Mouse (Mus musculus): Measurements from ENCODE around the gene Rec8. TPM values are rescaled to one million over a fixed set of nuclear protein-coding genes. Genes with fewer than 3 reads are reported as not detected.

The Rec8 gene
- polyA plus RNA-seq, 1 experiment from 2014 or later, result 6.2 TPM

DNA sequence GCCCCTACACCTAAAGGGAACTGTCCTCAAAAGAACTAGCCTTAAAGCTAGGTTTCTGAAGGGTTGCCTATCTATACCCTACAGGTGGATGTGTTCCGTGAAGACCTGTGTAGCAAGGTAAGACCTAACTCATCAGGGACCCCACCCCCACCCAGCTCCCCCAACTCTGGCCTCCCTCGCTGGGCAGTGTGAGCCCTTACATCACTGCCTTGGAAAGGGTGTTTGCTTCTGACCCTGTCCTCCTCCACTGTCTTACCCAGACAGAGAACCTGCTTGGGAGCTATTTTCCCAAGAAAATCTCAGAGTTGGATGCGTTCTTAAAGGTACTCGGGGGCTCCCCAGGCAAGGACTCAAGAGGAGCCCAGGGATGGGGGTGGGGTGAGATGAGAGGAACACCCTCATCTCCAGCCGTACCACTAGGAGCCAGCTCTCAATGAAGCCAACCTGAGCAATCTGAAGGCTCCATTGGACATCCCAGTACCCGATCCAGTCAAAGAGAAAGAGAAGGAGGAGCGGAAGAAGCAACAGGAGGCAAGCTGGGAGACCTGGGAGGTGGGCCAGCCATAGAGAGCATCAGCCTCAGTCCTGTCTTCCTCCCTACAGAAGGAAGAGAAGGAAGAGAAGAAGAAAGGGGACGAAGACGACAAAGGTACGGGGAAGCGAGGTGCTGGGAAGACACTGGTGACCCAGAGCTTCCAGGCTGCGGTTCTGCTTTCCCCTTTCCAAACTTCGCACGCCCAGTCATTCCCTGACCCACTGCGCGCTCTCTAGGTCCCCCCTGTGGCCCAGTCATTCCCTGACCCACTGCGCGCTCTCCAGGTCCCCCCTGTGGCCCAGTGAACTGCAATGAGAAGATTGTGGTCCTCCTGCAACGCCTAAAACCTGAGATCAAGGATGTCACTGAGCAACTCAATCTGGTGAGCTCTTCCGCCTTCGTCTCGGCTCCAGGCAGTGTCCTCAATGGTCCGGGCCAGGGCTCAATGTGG, 38.0 kb upstream of the Rec8 start:
- WGBS, result 86% methylated on average over 23 of the region's 23 CpGs
- H3K9me3 ChIP-seq (ENCODE audit: control insufficient read depth, low read length), result no peaks in the 10 kb centered on the region
- H3K36me3 ChIP-seq (ENCODE audit: control insufficient read depth, insufficient read depth, low read length), result peaks cover 23% of the 10 kb centered on the region
- H3K27me3 ChIP-seq (replicated peaks; ENCODE audit: control insufficient read depth, insufficient read depth, low read length), result peaks cover 6% of the 10 kb centered on the region; the same call in 1 of the 2 replicates
- DNase-seq (ENCODE audit: low spot score) (no peak), ATAC-seq (replicated peaks; ENCODE audit: low FRiP score, low TSS enrichment, low read depth) (no peak)
- no peak overlapping the region for H3K4me3 ChIP-seq (ENCODE audit: low read depth, low read length)
- peaks cover 12% of the 10 kb centered on the region for H3K4me1 ChIP-seq (replicated peaks; ENCODE audit: control insufficient read depth, insufficient read depth, low read length)
- no peak overlapping the region for H3K27ac ChIP-seq (ENCODE audit: low read depth)
- H3K9ac ChIP-seq (ENCODE audit: low read length), result no peak overlapping the region
- no peak overlapping the region for H3K4me2 ChIP-seq (ENCODE audit: low read length)

DNA sequence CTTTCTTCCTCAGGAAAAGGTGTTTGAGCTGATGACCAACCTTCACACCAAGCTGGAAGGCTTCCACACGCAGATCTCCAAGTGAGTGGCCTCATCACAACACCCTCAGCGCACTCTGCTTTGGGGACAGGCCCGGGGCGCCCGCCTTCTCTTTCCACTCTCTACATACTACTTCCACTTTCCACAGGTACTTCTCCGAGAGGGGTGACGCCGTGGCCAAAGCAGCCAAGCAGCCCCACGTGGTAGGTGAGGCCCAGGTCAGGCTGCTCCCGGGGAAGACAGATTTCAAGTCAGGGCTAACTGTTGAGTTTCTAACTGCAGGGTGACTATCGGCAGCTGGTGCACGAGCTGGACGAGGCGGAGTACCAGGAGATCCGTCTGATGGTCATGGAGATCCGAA, 37.1 kb upstream of the Rec8 start:
- H3K9me3 ChIP-seq (ENCODE audit: control insufficient read depth, low read length), result no peaks in the 10 kb centered on the region
- H3K27ac ChIP-seq (ENCODE audit: low read depth), result no peak overlapping the region
- H3K9ac ChIP-seq (ENCODE audit: low read length), result no peak overlapping the region
- no peak for ATAC-seq (replicated peaks; ENCODE audit: low FRiP score, low TSS enrichment, low read depth)
- 93% methylated on average over 16 of the region's 16 CpGs for WGBS
- H3K27me3 ChIP-seq (replicated peaks; ENCODE audit: control insufficient read depth, insufficient read depth, low read length), result peaks cover 6% of the 10 kb centered on the region; the same call in 1 of the 2 replicates
- no peak overlapping the region for H3K4me3 ChIP-seq (ENCODE audit: low read depth, low read length)
- no peak for DNase-seq (ENCODE audit: low spot score)
- peaks cover 16% of the 10 kb centered on the region for H3K4me1 ChIP-seq (replicated peaks; ENCODE audit: control insufficient read depth, insufficient read depth, low read length)
- H3K4me2 ChIP-seq (ENCODE audit: low read length), result no peak overlapping the region
- peaks cover 23% of the 10 kb centered on the region for H3K36me3 ChIP-seq (ENCODE audit: control insufficient read depth, insufficient read depth, low read length)

DNA sequence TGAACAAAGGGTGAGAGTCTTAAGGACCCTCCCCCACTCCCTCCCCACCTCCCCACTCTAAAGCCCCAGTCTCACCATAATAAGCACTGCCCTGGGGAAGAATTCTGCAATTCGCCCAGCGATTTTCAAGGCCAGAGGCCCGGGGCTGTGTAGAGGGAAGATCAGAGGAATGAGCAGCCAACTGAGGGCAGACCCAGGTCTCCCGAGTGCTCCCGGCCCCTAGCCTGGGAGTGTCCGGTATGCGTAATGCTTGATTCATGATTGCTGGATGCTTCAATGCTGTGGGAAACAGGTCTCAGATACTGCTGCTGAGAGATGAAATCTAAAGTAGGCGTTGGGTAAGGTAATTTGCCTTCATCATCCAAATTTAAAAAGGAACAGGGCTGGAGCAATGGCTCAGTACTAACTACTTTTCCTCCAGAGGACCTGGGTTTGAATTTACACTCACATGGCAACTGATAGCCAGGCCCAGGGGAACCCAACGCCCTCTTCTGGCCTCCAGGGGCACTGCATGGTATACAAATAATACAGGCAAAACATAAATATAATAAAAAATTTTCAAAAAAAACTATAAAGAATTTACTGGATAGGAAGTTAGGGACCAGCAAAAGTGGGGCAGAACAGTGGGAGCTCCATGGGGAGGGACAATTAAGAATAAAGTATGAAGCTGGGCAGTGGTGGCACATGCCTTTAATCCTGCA, 35.7 kb upstream of the Rec8 start:
- Histone ChIP-seq H3K9ac (ENCODE audit: low read length) (no peak overlapping the region), H3K27ac (ENCODE audit: low read depth) (no peak overlapping the region), H3K4me2 (ENCODE audit: low read length) (no peak overlapping the region), H3K4me1 (replicated peaks; ENCODE audit: control insufficient read depth, insufficient read depth, low read length) (peaks cover 16% of the 10 kb centered on the region), H3K27me3 (replicated peaks; ENCODE audit: control insufficient read depth, insufficient read depth, low read length) (peaks cover 6% of the 10 kb centered on the region; the same call in 1 of the 2 replicates), H3K9me3 (ENCODE audit: control insufficient read depth, low read length) (no peaks in the 10 kb centered on the region), H3K36me3 (ENCODE audit: control insufficient read depth, insufficient read depth, low read length) (peaks cover 25% of the 10 kb centered on the region), H3K4me3 (ENCODE audit: low read depth, low read length) (no peak overlapping the region)
- 75% methylated on average over 9 of the region's 9 CpGs for WGBS
- ATAC-seq (replicated peaks; ENCODE audit: low FRiP score, low TSS enrichment, low read depth) (no peak), DNase-seq (ENCODE audit: low spot score) (no peak)

DNA sequence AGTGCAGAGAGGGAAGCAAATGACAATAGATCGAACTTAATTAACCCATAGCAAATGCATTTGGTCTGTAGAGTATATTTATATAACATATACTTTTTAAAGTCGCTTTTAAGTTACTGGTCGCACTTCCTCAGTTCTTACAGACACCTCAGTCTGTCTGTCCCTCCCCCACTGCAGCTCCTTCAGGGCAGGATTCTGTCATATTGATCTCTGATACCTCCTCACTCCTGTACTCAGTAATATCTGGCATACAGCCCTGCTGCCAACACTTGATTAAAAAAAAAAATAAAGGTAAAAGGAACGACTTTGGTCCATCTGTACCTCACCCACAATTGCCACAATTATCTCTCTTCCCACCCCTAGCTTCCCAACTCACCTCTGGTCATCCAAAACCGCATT, 33.5 kb upstream of the Rec8 start:
- Histone ChIP-seq H3K4me1 (replicated peaks; ENCODE audit: control insufficient read depth, insufficient read depth, low read length) (0 out of 2 replicates have a peak, but pooled peaks cover 12% of the 10 kb centered on the region), H3K4me3 (ENCODE audit: low read depth, low read length) (peak overlapping the region; percentile 43), H3K9me3 (ENCODE audit: control insufficient read depth, low read length) (no peaks in the 10 kb centered on the region), H3K27ac (ENCODE audit: low read depth) (no peak overlapping the region), H3K4me2 (ENCODE audit: low read length) (peak overlapping the region; percentile 76), H3K27me3 (replicated peaks; ENCODE audit: control insufficient read depth, insufficient read depth, low read length) (peaks cover 6% of the 10 kb centered on the region; the same call in 1 of the 2 replicates), H3K36me3 (ENCODE audit: control insufficient read depth, insufficient read depth, low read length) (peaks cover 41% of the 10 kb centered on the region), H3K9ac (ENCODE audit: low read length) (no peak overlapping the region; the same call in 1 of the 2 replicates)
- DNase-seq (ENCODE audit: low spot score) (no peak), ATAC-seq (replicated peaks; ENCODE audit: low FRiP score, low TSS enrichment, low read depth) (no peak)
- 34% methylated on average over 5 of the region's 5 CpGs for WGBS

DNA sequence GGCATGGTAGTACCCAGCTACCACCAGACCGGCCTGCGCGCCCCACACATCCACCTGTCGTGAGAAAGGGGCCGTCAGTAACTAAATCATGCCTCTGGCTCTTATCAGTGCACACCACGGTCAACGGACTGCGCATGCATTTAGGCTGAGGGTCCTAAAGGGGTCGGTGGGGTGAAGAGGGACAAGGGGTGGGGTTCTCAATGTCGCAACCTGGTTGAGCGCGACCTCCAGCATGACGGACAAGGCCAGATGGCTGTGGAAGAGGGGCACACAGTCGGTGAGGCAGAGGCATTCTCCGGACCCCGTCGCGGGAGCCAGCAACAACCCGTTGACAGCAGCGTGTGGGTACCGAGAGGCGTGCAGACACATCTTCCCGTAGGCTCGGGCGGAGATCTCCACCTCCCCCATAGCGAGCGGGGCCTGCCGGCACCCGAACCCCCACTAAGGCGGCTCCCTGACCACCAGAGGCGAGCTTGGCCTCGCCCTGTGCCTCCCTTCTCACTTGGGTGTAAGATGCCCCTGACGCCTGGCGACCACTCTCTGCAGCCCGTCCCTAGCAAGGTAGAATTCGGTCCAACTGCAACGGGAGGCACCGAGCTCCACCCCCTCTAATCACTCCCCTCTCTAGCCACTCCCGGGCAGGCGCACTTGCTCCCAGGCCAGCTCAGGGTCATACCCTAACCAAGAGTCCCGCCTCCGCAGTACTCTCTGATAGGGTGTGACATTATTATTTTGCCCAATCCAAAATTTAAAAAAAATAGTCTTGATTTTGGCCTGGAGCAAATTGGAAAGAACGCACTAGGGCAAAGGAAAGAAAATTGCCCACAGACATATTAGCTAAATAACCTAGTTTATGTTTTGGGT, 32.9 kb upstream of the Rec8 start, which contains the start of gene Emc9:
TSS of gene Emc9 (minus strand) at position 601 of the 864 bp plus-strand sequence.
- Histone ChIP-seq H3K27me3 (replicated peaks; ENCODE audit: control insufficient read depth, insufficient read depth, low read length) (peaks cover 6% of the 10 kb centered on the region; the same call in 1 of the 2 replicates), H3K4me1 (replicated peaks; ENCODE audit: control insufficient read depth, insufficient read depth, low read length) (0 out of 2 replicates have a peak, but pooled peaks cover 8% of the 10 kb centered on the region), H3K36me3 (ENCODE audit: control insufficient read depth, insufficient read depth, low read length) (peaks cover 40% of the 10 kb centered on the region), H3K9me3 (ENCODE audit: control insufficient read depth, low read length) (no peaks in the 10 kb centered on the region), H3K4me3 (ENCODE audit: low read depth, low read length) (peak within 1 kb of the TSS; percentile 43), H3K9ac (ENCODE audit: low read length) (peak within 1 kb of the TSS; percentile 51), H3K4me2 (ENCODE audit: low read length) (peak within 1 kb of the TSS; percentile 76), H3K27ac (ENCODE audit: low read depth) (no peak within 1 kb of the TSS)
- DNase-seq (ENCODE audit: low spot score), result peak; percentile 71
- peak; percentile 78 for ATAC-seq (replicated peaks; ENCODE audit: low FRiP score, low TSS enrichment, low read depth)
- 2% methylated on average over 43 of the region's 43 CpGs for WGBS

DNA sequence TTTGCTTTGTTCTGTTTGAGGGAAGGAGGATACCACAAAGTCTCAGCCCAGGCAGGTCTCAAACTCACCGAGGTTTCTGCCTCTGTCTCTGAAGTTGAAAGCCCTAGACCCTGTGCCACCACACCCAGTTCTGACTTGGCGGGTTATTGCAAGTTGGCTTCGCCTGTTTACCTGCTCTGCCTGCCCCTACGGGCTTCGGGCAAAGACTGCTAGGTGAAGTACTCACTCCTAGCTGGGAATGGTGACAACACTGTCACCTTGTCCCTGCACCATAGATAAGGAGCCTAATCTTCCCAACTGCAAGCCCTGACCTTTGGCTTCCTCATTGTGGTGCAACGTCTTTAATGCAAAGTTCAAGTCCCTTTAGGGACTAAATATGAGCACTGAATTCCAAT, 32.3 kb upstream of the Rec8 start:
- ATAC-seq (replicated peaks; ENCODE audit: low FRiP score, low TSS enrichment, low read depth) (no peak; the same call in 1 of the 2 replicates), DNase-seq (ENCODE audit: low spot score) (peak; percentile 52)
- 42% methylated on average over 6 of the region's 6 CpGs for WGBS

DNA sequence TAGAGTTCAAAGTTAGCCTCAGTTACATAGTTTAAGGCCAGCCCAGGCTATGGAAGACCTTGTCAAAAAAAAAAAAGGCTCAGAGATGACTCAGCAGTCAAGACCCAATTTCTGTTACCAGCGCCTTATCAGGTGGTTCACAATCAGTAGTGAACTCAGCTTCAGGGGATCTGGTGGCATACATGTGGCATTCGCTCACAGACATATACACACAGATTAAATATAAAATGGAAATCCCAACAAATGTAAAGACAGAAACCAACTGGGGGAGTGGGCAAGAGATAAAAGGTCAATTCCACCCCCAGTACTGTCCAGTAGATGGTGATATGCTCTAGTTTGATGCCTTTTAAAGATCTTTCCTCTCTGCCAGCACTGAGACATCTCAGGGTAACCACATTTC, 31.7 kb upstream of the Rec8 start:
- Histone ChIP-seq H3K4me1 (replicated peaks; ENCODE audit: control insufficient read depth, insufficient read depth, low read length) (0 out of 2 replicates have a peak, but pooled peaks cover 8% of the 10 kb centered on the region), H3K4me2 (ENCODE audit: low read length) (no peak overlapping the region), H3K27ac (ENCODE audit: low read depth) (no peak overlapping the region), H3K27me3 (replicated peaks; ENCODE audit: control insufficient read depth, insufficient read depth, low read length) (peaks cover 6% of the 10 kb centered on the region; the same call in 1 of the 2 replicates), H3K9ac (ENCODE audit: low read length) (no peak overlapping the region), H3K4me3 (ENCODE audit: low read depth, low read length) (no peak overlapping the region), H3K9me3 (ENCODE audit: control insufficient read depth, low read length) (no peaks in the 10 kb centered on the region), H3K36me3 (ENCODE audit: control insufficient read depth, insufficient read depth, low read length) (peaks cover 28% of the 10 kb centered on the region)
- ATAC-seq (replicated peaks; ENCODE audit: low FRiP score, low TSS enrichment, low read depth) (no peak), DNase-seq (ENCODE audit: low spot score) (no peak)
- WGBS, result 90% methylated on average over 2 of the region's 2 CpGs

More for the DNA sequence above, 32.3 kb upstream of the Rec8 start:
- Histone ChIP-seq H3K27me3 (replicated peaks; ENCODE audit: control insufficient read depth, insufficient read depth, low read length) (peaks cover 6% of the 10 kb centered on the region; the same call in 1 of the 2 replicates), H3K36me3 (ENCODE audit: control insufficient read depth, insufficient read depth, low read length) (peaks cover 33% of the 10 kb centered on the region), H3K27ac (ENCODE audit: low read depth) (no peak overlapping the region), H3K4me3 (ENCODE audit: low read depth, low read length) (peak overlapping the region; percentile 43; the same call in 1 of the 2 replicates), H3K9me3 (ENCODE audit: control insufficient read depth, low read length) (no peaks in the 10 kb centered on the region), H3K4me2 (ENCODE audit: low read length) (peak overlapping the region; percentile 76), H3K9ac (ENCODE audit: low read length) (no peak overlapping the region), H3K4me1 (replicated peaks; ENCODE audit: control insufficient read depth, insufficient read depth, low read length) (0 out of 2 replicates have a peak, but pooled peaks cover 8% of the 10 kb centered on the region)

Measured in intestine, embryonic 14.5 days (tissue).